Mouse (Mus musculus): ENCODE measurements at regions not wholly inside any gene's neighbourhood (a gene's known extent, or its start where the extent isn't known, plus 50 kb on each side); places are given as distances from the start of the nearest gene placed in this dataset.
"Not testable (repeated sequence)": the region's sequence is repeated elsewhere in the genome, so short reads cannot be mapped to it uniquely, and the experiment has no call there.

DNA sequence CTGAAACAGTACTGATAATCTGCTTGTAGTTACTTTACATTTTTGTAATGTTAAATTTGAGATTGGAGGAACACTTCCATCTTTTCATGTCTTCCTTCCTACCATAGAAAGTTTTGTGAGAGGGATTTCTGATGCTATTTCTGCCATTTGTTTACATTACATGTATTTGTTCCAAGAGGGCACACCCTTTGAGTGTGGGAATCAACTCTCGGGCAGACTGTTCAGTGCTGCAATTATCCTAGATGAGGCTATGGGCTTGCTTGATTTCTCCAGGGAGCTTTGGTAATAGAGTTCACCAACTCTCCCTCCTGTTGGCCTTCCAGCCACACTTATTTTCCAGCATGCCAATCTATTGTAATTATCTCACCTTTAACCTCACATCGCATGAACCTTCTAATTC is 52.4 kb downstream of the Gm13691 start:
- DNase-seq (ENCODE audit: low spot score in 2 of 2): no peak
- intact Hi-C loops (cut with DNase I): no loop called here

- DNase-seq (ENCODE audit: low spot score in 2 of 2): no peak
- intact Hi-C loops (cut with DNase I): no loop called here
These were observed 58.2 kb downstream of the Gm13691 start for GRCm38 (mm10) chr2:84048398-84049140.

DNA sequence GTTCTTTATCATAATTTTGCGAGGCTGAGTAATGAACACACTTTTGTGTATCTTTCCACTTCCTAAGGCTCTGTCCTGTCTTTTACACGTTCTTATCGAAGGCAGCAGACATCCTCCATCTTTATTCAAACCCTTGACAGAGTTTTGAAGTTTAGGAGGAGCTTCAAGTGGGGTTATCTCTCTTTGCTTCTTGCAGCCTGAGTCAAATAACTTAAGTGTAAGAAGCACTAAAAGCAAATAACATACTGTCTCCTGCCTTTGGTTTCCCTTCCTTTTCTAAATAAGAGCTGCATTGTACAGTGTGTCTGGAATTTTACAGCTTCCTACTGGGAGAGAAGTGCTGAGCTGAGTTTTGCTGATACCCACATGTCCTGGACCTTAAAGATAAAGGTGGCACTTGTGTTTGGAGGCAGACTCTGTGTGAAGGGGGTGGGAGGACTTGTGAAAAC is 61.6 kb downstream of the Gm13691 start:
- intact Hi-C loops (cut with DNase I): no loop called here
- no peak for DNase-seq (ENCODE audit: low spot score in 2 of 2)

GRCm38 (mm10) chr2:84059246-84059645 is 68.9 kb downstream of the Gm13691 start:
- intact Hi-C loops (cut with DNase I): no loop called here

GRCm38 (mm10) chr2:84061221-84061620 is 70.9 kb downstream of the Gm13691 start:
- intact Hi-C loops (cut with DNase I): no loop called here
- no peak for DNase-seq (ENCODE audit: low spot score in 2 of 2)

More at GRCm38 (mm10) chr2:84059246-84059645, 68.9 kb downstream of the Gm13691 start:
- no peak for DNase-seq (ENCODE audit: low spot score in 2 of 2)

DNA sequence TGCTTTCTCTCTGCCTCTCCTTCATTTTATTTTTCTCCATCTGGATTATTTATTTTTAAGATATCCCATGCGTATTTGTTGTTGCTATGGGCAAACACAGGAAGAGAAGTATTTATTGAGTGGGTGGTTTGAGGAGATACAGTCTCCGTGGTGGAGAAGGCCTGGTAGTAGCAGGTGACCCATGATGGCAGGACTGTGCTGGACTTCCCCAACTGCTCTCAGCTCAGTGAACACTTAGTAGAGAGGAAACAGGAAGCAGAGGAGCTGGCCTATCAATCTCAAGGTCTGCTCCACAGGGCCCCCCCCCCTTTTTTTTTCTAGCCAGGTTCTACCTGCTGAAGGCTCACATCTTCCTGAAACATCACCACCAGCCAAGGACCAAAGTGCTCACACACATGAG is 74.0 kb downstream of the Gm13691 start:
- DNase-seq (ENCODE audit: low spot score in 2 of 2): no peak
- intact Hi-C loops (cut with DNase I): loop anchor here (2.0 kb wide), 1 partner anchor 364 kb away; no protein-coding TSS in a partner anchor

GRCm38 (mm10) chr2:84065061-84065460 is 74.7 kb downstream of the Gm13691 start:
- intact Hi-C loops (cut with DNase I): loop anchor here (2.0 kb wide), 1 partner anchor 364 kb away; no protein-coding TSS in a partner anchor
- peak; percentile 4 to 33 for DNase-seq (ENCODE audit: low spot score in 2 of 2)

GRCm38 (mm10) chr2:84065749-84066148 is 75.4 kb downstream of the Gm13691 start:
- no peak for DNase-seq (ENCODE audit: low spot score in 2 of 2)
- intact Hi-C loops (cut with DNase I): loop anchor here (2.0 kb wide), 1 partner anchor 363 kb away; no protein-coding TSS in a partner anchor

DNA sequence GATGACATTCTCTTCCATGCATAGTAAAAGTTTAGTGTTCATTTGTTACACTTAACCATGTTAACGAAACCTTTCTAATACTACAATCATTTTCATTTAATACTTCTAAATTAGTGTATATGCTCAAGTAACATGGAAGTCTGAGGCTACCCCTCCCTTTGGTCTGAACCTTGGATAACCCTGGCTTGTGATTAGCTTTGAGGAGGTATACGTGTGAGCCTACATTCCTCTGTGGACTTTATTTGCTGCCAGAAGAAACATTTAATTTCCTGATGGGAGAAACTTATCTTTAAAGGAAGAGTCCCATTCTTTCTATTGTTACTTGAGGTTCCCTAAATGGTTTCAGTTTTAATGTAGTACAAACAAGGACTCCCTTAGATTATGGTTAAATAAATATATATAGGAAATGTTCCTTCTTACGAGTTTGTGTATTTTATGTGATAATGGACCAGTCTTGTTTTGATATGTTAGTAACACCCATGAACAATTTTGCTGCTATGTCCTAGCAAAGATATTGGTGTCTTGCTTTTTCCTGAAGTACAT is 75.9 kb downstream of the Gm13691 start:
- DNase-seq (ENCODE audit: low spot score in 2 of 2): no peak
- intact Hi-C loops (cut with DNase I): no loop called here

DNA sequence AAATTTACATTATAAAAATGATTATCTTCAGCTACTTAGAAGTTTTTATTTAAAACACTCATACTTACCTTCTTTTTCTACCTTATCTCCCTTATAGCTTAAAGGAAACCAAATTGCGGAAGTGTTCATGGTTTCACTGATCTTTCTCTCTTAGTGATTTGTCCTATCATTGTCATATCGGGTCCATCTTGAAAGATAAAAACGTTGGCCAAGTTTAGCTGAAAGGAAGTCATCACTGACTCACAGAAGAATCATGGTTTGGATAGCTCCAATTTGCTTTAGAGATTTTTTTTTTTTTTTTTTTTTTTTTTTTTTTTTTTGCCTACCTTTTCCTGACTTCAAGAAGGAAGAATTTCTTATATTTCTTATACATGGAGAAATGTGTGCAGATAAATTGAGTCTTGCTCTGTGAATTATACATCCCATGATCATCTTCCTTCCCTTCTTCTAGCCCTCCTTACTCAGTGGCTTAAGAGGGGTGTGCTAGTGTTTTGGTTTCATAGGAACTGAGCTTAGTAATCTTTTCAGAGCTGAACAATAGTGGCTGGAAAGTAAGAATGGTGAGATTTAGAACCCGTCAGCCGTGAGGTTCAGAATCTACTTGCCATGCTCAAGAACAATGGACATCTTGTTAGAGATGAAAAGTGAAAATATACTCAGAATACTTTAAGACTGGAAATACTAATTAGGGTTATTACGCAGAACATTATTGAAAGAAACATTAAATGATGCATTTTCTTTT is 76.6 kb downstream of the Gm13691 start:
- DNase-seq (ENCODE audit: low spot score in 2 of 2): no peak
- intact Hi-C loops (cut with DNase I): no loop called here

DNA sequence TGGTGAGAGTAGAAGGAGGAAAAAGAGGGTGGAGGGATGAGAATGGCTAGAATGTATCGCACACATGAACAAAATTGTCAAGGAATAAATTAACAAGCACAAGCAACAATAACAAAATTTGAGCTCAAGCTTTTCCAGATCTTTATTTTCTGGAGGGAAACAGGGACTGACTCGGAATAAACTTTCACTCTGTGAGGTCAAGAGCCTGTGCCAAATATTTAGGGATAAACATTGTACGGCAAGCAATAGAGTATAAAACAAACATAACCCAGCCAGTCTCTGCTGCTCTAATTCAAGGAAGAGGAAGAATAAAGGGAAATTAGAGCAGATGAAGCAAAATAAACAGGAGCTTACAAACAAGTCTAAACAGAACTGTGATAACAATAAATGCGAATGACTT is 78.3 kb downstream of the Gm13691 start:
- intact Hi-C loops (cut with DNase I): no loop called here
- DNase-seq (ENCODE audit: low spot score in 2 of 2): no peak

DNA sequence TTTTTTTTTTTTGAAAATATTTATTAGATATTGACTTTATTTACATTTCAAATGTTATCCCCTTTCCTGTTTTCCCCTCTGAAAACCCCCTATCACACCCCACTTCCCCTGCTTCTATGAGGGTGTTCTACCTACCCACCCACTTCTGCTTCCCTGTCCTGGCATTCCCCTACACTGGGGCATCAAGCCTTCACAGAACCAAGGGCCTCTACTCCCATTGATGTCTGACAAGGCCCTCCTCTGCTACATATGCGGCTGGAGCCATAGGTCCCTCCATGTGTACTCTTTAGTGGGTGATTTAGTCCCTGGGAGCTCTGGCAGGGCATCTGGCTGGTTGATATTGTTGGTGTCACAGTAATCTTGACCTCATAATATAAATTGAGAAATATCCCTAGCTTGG is 79.1 kb downstream of the Gm13691 start:
- intact Hi-C loops (cut with DNase I); DNase-seq (ENCODE audit: low spot score in 2 of 2): not testable (repeated sequence)

DNA sequence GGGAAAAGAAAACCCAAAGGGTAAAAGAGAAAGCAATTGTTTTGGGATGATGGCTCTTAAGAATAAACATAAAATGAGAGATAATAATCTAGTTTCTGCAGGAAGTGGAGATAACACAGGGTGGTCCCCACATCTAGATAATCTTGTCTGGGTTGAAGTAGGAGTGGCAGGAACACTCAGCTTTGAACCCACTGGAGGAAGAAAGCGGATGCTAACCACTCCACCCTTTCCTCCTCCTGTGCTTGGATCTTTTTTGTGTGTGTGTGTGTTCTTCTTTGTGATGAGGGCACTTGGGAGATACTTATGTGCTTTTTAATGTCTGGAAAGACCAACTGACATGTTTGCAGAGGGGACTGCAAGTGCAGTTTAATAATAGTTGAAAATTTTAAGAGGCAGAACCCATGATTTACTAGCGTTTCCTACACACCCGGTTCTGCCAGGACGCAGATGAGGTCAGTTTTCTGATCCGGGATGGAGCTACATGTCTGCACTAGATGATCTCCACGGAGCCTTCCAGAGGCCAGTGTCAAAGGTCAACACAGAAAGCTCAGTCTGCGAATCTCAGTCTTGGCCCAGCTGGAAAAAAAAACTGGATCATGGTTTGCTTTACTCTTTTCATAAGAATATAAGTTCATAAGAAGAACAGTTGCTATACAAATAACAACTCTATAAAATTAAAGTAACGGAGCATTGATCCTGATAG is 82.7 kb downstream of the Gm13691 start:
- intact Hi-C loops (cut with DNase I): no loop called here

DNA sequence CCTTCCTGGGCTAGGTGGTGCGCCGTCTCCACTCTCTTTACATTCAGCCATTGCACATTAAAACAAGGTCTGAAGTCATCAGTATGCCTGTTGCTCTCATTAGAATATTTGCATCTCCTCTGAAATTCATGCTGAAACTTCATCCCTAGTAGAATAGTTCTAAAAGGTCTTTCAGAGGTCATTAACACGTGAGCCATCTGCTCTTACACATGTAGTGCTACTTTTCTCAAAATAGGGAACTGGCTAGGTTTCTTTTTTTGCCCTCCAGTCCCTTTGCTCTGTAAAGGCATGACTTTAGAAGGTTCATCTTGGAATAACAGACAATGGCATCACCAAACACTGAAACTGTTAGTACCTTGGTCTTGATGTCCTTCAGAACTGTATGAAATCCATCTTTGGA is 85.6 kb downstream of the Gm13691 start:
- no peak for DNase-seq (ENCODE audit: low spot score in 2 of 2)
- intact Hi-C loops (cut with DNase I): no loop called here

More for the DNA sequence above, 82.7 kb downstream of the Gm13691 start:
- DNase-seq (ENCODE audit: low spot score in 2 of 2): no peak

DNA sequence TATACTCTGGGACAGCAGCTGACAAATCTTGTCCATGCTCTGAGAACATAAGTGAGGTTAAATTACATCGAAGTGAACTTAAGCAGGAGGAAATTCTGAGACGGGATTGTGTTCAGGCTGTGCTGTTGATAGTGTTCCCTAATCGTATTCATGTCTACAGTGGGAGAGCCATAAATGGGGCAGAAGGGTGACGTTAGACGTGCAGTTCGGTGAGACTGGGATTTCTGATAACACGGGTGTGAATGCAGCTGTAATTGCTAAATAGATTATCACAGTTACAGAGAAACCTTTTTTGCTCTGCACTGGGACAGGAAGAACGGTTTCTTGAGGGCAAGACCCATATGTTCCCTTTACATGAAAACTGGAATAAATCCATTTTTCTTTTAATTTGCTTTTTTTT is 88.9 kb downstream of the Gm13691 start:
- DNase-seq (ENCODE audit: low spot score in 2 of 2): no peak
- intact Hi-C loops (cut with DNase I): no loop called here

DNA sequence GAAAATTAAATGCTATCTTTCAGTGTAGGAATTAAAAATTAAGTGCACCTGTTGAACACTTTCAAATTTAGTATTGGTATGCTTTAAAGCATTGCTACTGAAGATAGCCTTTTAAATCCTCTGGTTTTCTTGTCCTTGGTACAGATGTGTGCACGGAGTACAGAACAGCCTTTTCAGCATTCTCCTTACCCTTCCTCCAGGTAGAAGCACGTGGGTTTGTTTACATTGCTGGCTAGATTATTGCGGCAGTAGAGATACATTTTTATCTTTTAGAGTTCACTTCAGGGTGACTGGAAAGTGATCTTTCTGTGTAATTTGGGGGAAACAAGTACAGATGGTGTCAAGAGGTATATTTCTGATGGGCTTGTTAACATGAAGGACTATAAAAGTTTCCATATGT is 89.9 kb downstream of the Gm13691 start:
- no peak for DNase-seq (ENCODE audit: low spot score in 2 of 2)
- intact Hi-C loops (cut with DNase I): no loop called here

DNA sequence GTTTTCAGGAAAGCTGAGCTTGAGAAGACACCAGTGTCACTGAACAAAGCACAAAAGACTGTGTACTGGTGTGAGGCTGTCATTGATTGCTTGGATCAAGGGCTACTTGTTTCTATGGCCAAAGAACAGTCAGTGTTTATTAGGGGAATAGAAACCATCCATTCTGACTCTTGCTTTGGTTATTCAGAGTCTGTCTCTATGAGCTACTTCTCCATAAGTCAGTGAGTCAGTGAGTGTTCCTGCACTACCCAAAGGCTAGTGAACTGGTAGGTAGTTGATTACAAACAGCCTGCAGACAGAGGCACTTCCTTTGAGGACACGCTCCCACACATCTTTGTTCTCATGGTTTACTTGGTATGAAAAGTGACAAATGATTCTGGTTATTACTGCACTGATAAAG is 104.4 kb downstream of the Gm13691 start:
- intact Hi-C loops (cut with DNase I): no loop called here
- peak in 1 of 2 experiments; percentile 17 for DNase-seq (ENCODE audit: low spot score in 2 of 2)

DNA sequence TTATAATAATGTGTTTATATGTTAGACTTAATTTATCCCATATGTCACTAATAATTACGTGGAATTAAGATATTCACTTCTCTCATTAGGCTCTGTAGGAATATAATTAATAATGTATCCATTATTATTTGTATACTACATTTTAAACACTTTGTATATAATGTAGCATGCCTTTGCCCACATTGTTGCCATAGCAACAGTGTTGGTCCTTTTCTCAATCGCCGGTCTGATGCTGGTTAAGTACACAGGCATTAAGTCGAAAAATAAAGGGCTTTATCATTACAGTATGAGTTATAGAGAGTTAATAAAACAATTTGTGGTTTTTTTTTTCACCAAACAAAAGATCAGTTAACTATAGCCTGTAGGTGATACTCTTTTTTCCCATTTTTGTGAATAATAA is 108.4 kb downstream of the Gm13691 start:
- intact Hi-C loops (cut with DNase I): no loop called here
- DNase-seq (ENCODE audit: low spot score in 2 of 2): no peak

GRCm38 (mm10) chr2:84113562-84113961 is 123.2 kb downstream of the Gm13691 start:
- intact Hi-C loops (cut with DNase I): no loop called here
- no peak for DNase-seq (ENCODE audit: low spot score in 2 of 2)

GRCm38 (mm10) chr2:84119839-84120238 is 129.5 kb downstream of the Gm13691 start:
- DNase-seq (ENCODE audit: low spot score in 2 of 2): no peak
- intact Hi-C loops (cut with DNase I): no loop called here

Measured in left cerebral cortex, postnatal 25 days (tissue).